Mouse (Mus musculus) liver, embryonic 15.5 days (tissue): ENCODE results near the gene Ambp. TPM values are rescaled to one million over a fixed set of nuclear protein-coding genes. Genes with fewer than 3 reads are reported as not detected.

ENCODE experiments used
- ATAC-seq: fragments of 200-750 bp; cut with Nextera tagmentation; 2 replicates; pipeline ENCODE4 v1.8.0; 2017; ENCODE audit warnings: moderate number of reproducible peaks, mild to moderate bottlenecking, moderate library complexity; ENCODE audit not compliant: insufficient read depth
- H3K27ac ChIP-seq: fragments of 300-500 bp; sonication (generic); replicated peaks from 2 replicates; pipeline ENCODE4 v1.5.1; 2015; ENCODE audit warnings: mild to moderate bottlenecking, inconsistent platforms
- H3K27me3 ChIP-seq: fragments of 300-500 bp; sonication (generic); 2 replicates; pipeline ENCODE4 v1.6.1; 2015; ENCODE audit warnings: mild to moderate bottlenecking, inconsistent platforms
- H3K36me3 ChIP-seq: fragments of 300-500 bp; sonication (generic); replicated peaks from 2 replicates; pipeline ENCODE4 v1.6.1; 2015; ENCODE audit warnings: moderate library complexity, mild to moderate bottlenecking, inconsistent platforms
- H3K4me1 ChIP-seq: fragments of 300-500 bp; sonication (generic); replicated peaks from 2 replicates; pipeline ENCODE4 v1.6.1; 2015; ENCODE audit warnings: inconsistent platforms
- H3K4me2 ChIP-seq: fragments of 300-500 bp; sonication (generic); 2 replicates; pipeline ENCODE4 v1.6.1; 2015; ENCODE audit warnings: moderate library complexity, mild to moderate bottlenecking, inconsistent platforms
- H3K4me3 ChIP-seq: fragments of 300-500 bp; sonication (generic); replicated peaks from 2 replicates; pipeline ENCODE4 v1.5.1; 2015; ENCODE audit warnings: mild to moderate bottlenecking, inconsistent platforms
- H3K9ac ChIP-seq: fragments of 300-500 bp; sonication (generic); 2 replicates; pipeline ENCODE4 v1.6.1; 2015; ENCODE audit warnings: moderate library complexity, mild to moderate bottlenecking, inconsistent platforms
- H3K9me3 ChIP-seq: fragments of 300-500 bp; sonication (generic); replicated peaks from 2 replicates; pipeline ENCODE4 v1.6.1; 2016; ENCODE audit warnings: inconsistent platforms
- WGBS: fragments of 180-500 bp; shearing (Covaris S2); methylation state at CpG from one replicate; pipeline ENCODE4 v1.1.7; 2015; ENCODE audit warnings: mixed read lengths; ENCODE audit not compliant: insufficient replicate concordance; 5-methylcytosine and 5-hydroxymethylcytosine counted together
- polyA plus RNA-seq: library from polyadenylated mRNA; unstranded; fragments of >200 nt; fragmentation: Nextera tagmentation; extraction: Ambion mirVana; gene quantifications from 2 replicates; pipeline ENCODE4 v1.2.1, GENCODE M21; 2015

The Ambp gene
- polyA plus RNA-seq, 1 experiment from 2014 or later: 1,215 TPM

DNA sequence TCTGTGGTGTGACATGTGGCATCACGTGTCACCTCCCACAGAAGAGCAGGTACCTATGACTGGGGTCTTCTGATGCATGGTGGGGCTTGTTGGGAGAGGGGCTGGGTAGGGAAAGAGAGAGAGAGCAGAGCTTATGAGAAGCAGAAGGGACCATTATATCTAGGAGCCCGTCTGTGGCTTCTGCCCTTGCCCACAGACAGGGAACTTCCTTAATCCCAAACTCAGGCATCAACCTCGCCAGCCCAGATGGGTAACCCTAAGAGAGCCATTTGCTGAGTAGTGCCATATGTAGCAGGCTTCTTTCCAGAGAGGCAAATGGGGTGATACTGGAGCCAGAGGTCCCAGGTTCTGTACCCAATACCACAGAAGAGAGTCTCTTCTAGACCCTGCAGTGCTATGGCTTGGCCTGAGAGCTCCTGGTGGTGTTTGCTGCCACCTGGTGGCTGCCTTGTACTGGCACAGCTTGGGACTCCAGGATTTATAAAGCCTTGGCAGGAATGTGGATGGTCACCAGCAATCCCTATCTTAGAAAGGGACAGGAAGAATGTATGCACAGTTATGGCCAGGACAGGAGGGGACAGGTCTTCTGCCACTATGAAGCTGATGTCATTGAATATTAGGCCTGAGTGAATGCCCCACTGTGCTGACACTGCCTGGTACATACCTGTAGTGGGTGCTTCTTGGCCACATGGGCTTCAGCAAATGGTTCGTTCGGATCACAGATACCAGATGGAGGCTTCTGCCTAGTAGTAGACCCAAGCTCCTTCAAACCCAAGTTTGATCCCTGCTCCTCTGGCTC, 35.8 kb downstream of the Ambp start:
- no peaks in the 10 kb centered on the region for H3K27me3 ChIP-seq
- peaks cover 5% of the 10 kb centered on the region; the same call in 1 of the 2 replicates for H3K36me3 ChIP-seq
- H3K4me2 ChIP-seq: no peak overlapping the region
- no peaks in the 10 kb centered on the region for H3K9me3 ChIP-seq
- no peak overlapping the region for H3K9ac ChIP-seq
- WGBS: 50% methylated on average over 5 of the region's 5 CpGs
- H3K4me1 ChIP-seq: no peaks in the 10 kb centered on the region
- ATAC-seq: peak; percentile 28; the same call in 1 of the 2 replicates
- no peak overlapping the region for H3K4me3 ChIP-seq
- no peak overlapping the region for H3K27ac ChIP-seq

DNA sequence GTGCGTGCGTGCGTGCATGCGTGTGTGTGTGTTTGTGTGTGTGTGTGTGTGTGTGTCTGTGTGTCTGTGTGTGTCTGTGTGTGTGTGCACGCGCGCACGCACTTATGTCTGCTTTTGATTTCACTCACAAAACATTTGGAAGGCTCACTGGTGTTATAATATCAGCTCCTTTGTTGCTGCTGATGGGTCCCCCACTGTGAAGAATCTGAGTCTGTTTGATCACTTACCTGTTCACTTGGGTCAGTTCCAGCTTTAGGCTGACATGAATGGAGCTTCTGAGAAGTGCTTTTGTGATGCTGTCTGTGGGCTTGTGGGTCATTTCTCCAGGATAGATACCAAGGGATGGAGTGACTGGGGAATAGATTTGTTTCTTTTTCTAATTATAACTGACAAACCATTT, 48.9 kb downstream of the Ambp start:
- no peak overlapping the region for H3K4me2 ChIP-seq
- no peaks in the 10 kb centered on the region for H3K4me1 ChIP-seq
- H3K36me3 ChIP-seq: no peaks in the 10 kb centered on the region
- WGBS: 83% methylated on average over 8 of the region's 8 CpGs
- no peak overlapping the region for H3K9ac ChIP-seq
- H3K9me3 ChIP-seq: no peaks in the 10 kb centered on the region
- H3K4me3 ChIP-seq: no peak overlapping the region
- H3K27ac ChIP-seq: no peak overlapping the region
- H3K27me3 ChIP-seq: no peaks in the 10 kb centered on the region
- ATAC-seq: no peak

DNA sequence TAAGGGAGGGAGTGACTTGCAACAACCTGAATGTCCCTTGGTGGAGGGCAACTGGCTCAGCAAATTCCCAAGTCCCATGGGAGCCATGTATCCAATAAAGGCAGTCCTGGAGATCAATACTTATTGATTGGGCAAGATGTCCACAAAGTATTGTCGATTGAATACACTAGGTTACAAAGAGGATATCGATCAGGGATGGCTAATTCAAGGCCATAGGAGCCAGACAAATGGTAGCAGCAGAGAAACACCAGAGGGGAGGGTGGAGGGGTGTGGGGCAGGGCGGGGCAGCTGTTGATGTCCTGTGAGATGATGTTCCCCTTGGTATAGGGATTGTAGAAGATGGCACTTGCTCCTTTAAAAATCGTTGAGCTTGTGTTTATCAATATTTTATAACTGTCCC, 52.6 kb downstream of the Ambp start:
- 52% methylated on average over 4 of the region's 4 CpGs for WGBS
- no peak for ATAC-seq
- Histone ChIP-seq H3K9me3 (no peaks in the 10 kb centered on the region), H3K9ac (no peak overlapping the region), H3K4me1 (no peaks in the 10 kb centered on the region), H3K27me3 (no peaks in the 10 kb centered on the region), H3K4me2 (no peak overlapping the region), H3K4me3 (no peak overlapping the region), H3K27ac (no peak overlapping the region), H3K36me3 (0 out of 2 replicates have a peak, but pooled peaks cover 4% of the 10 kb centered on the region)

DNA sequence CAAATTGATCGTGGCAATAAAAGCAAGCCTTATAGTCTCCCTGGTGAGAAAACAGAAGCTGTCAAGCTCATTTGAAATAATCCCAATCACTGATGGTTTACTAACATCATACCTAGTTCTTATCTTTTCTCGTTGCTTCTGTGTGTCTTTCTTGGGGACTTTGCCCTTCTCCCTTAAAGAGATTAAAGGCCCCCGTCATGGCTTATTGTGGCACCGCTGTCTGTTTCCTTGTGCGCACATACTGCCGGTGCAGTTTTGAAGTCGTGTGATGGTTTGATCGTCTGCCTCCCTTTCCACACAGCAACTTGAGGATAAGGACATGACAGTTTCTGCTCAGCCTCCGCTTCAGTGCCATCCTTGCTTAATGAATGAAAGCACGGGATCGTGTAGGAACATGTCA, 54.1 kb downstream of the Ambp start:
- WGBS: 71% methylated on average over 11 of the region's 11 CpGs

DNA sequence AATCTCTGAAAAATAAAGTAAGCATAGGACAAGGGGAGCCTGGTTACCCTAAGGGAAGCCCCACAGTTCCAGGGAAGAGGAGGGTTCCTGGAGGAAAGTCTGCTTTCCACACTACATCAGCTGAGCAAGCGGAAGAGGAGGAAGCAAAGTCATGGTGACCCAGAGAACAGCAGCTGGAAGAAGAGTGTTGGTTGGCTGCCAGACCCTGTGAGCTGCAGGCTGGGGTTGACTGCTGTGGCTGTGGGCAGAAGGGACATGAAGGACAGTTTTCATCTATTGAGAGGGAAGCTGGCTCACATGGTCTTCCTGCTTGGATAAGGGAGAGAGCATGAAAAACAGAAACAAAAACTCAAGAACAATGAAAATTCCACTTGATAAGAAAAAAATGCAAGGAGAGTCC, 57.0 kb downstream of the Ambp start:
- Histone ChIP-seq H3K36me3 (0 out of 2 replicates have a peak, but pooled peaks cover 8% of the 10 kb centered on the region), H3K9ac (no peak overlapping the region), H3K4me1 (no peaks in the 10 kb centered on the region), H3K4me2 (no peak overlapping the region), H3K27me3 (no peaks in the 10 kb centered on the region), H3K9me3 (no peaks in the 10 kb centered on the region), H3K27ac (no peak overlapping the region), H3K4me3 (no peak overlapping the region)
- 60% methylated on average over 1 of the region's 1 CpGs for WGBS
- no peak for ATAC-seq

More for the DNA sequence above, 54.1 kb downstream of the Ambp start:
- H3K4me2 ChIP-seq: no peak overlapping the region
- H3K4me1 ChIP-seq: no peaks in the 10 kb centered on the region
- H3K9me3 ChIP-seq: no peaks in the 10 kb centered on the region
- no peak overlapping the region for H3K4me3 ChIP-seq
- no peak overlapping the region for H3K27ac ChIP-seq
- H3K27me3 ChIP-seq: no peaks in the 10 kb centered on the region
- 0 out of 2 replicates have a peak, but pooled peaks cover 8% of the 10 kb centered on the region for H3K36me3 ChIP-seq
- H3K9ac ChIP-seq: no peak overlapping the region
- ATAC-seq: no peak

Other genes starting within 250 kb of the Ambp start
- gene Zfp618, start 189.2 kb downstream of the Ambp start, polyA plus RNA-seq: 4.3 and 5.6 TPM in 2 replicates
- 5.1 and 5.7 TPM in 2 replicates for gene Kif12, start 17.3 kb upstream of the Ambp start, polyA plus RNA-seq
- gene Col27a1, start 59.2 kb upstream of the Ambp start, polyA plus RNA-seq: 1.8 and 2.1 TPM in 2 replicates
- 0.50 and 0.77 TPM in 2 replicates for gene Orm1, start 189.8 kb upstream of the Ambp start, polyA plus RNA-seq
- not detected in 2 replicates for gene Orm3, start 201.4 kb upstream of the Ambp start, polyA plus RNA-seq
- gene Orm2, start 207.7 kb upstream of the Ambp start, polyA plus RNA-seq: not detected in 2 replicates
- gene Akna, start 248.6 kb upstream of the Ambp start, polyA plus RNA-seq: 4.8 and 5.7 TPM in 2 replicates